Mouse (Mus musculus): Measurements from ENCODE around the gene Ctnnbl1. TPM values are rescaled to one million over a fixed set of nuclear protein-coding genes. Genes with fewer than 3 reads are reported as not detected.

The Ctnnbl1 gene
- total RNA-seq, 2 experiments from 2014 or later, result 28.1 to 39.6 TPM

- no peak for ATAC-seq (replicated peaks; ENCODE audit: low FRiP score, low TSS enrichment, poor library complexity, severe bottlenecking)
Measured at GRCm38 (mm10) chr2:157810749-157811148, 73.5 kb downstream of the Ctnnbl1 start.

GRCm38 (mm10) chr2:157813121-157813520 lies 75.9 kb downstream of the Ctnnbl1 start:
- ATAC-seq (replicated peaks; ENCODE audit: low FRiP score, low TSS enrichment, poor library complexity, severe bottlenecking), result no peak

- no peak for ATAC-seq (replicated peaks; ENCODE audit: low FRiP score, low TSS enrichment, poor library complexity, severe bottlenecking)
Measured at GRCm38 (mm10) chr2:157814116-157814964, 77.1 kb downstream of the Ctnnbl1 start.

GRCm38 (mm10) chr2:157814965-157815283 lies 77.7 kb downstream of the Ctnnbl1 start:
- ATAC-seq (replicated peaks; ENCODE audit: low FRiP score, low TSS enrichment, poor library complexity, severe bottlenecking), result no peak

- no peak for ATAC-seq (replicated peaks; ENCODE audit: low FRiP score, low TSS enrichment, poor library complexity, severe bottlenecking)
Measured at GRCm38 (mm10) chr2:157817672-157818071, 80.5 kb downstream of the Ctnnbl1 start.

GRCm38 (mm10) chr2:157818576-157819320 lies 81.5 kb downstream of the Ctnnbl1 start:
- ATAC-seq (replicated peaks; ENCODE audit: low FRiP score, low TSS enrichment, poor library complexity, severe bottlenecking), result peak; percentile 72

GRCm38 (mm10) chr2:157819401-157819800 lies 82.2 kb downstream of the Ctnnbl1 start:
- no peak for ATAC-seq (replicated peaks; ENCODE audit: low FRiP score, low TSS enrichment, poor library complexity, severe bottlenecking)

GRCm38 (mm10) chr2:157821259-157821658 lies 84.1 kb downstream of the Ctnnbl1 start:
- no peak for ATAC-seq (replicated peaks; ENCODE audit: low FRiP score, low TSS enrichment, poor library complexity, severe bottlenecking)

- no peak for ATAC-seq (replicated peaks; ENCODE audit: low FRiP score, low TSS enrichment, poor library complexity, severe bottlenecking)
Measured at GRCm38 (mm10) chr2:157823456-157823855, 86.3 kb downstream of the Ctnnbl1 start.

GRCm38 (mm10) chr2:157824249-157824648 lies 87.0 kb downstream of the Ctnnbl1 start:
- no peak for ATAC-seq (replicated peaks; ENCODE audit: low FRiP score, low TSS enrichment, poor library complexity, severe bottlenecking)

- ATAC-seq (replicated peaks; ENCODE audit: low FRiP score, low TSS enrichment, poor library complexity, severe bottlenecking), result no peak
Measured at GRCm38 (mm10) chr2:157830101-157830500, 92.9 kb downstream of the Ctnnbl1 start.

GRCm38 (mm10) chr2:157830620-157831354 lies 93.6 kb downstream of the Ctnnbl1 start:
- ATAC-seq (replicated peaks; ENCODE audit: low FRiP score, low TSS enrichment, poor library complexity, severe bottlenecking), result no peak

- no peak for ATAC-seq (replicated peaks; ENCODE audit: low FRiP score, low TSS enrichment, poor library complexity, severe bottlenecking)
Measured at GRCm38 (mm10) chr2:157837050-157837449, 99.8 kb downstream of the Ctnnbl1 start.

GRCm38 (mm10) chr2:157838206-157838923 lies 101.2 kb downstream of the Ctnnbl1 start:
- ATAC-seq (replicated peaks; ENCODE audit: low FRiP score, low TSS enrichment, poor library complexity, severe bottlenecking), result no peak

- ATAC-seq (replicated peaks; ENCODE audit: low FRiP score, low TSS enrichment, poor library complexity, severe bottlenecking), result no peak
Measured at GRCm38 (mm10) chr2:157840641-157841078, 103.5 kb downstream of the Ctnnbl1 start.

- no peak for ATAC-seq (replicated peaks; ENCODE audit: low FRiP score, low TSS enrichment, poor library complexity, severe bottlenecking)
Measured at GRCm38 (mm10) chr2:157841121-157841520, 103.9 kb downstream of the Ctnnbl1 start.

GRCm38 (mm10) chr2:157844746-157845145 lies 107.5 kb downstream of the Ctnnbl1 start:
- no peak for ATAC-seq (replicated peaks; ENCODE audit: low FRiP score, low TSS enrichment, poor library complexity, severe bottlenecking)

- no peak for ATAC-seq (replicated peaks; ENCODE audit: low FRiP score, low TSS enrichment, poor library complexity, severe bottlenecking)
Measured at GRCm38 (mm10) chr2:157845831-157846230, 108.6 kb downstream of the Ctnnbl1 start.

GRCm38 (mm10) chr2:157853135-157853534 lies 115.9 kb downstream of the Ctnnbl1 start:
- ATAC-seq (replicated peaks; ENCODE audit: low FRiP score, low TSS enrichment, poor library complexity, severe bottlenecking), result no peak

All from megakaryocyte-erythroid progenitor cell, adult 5-6 weeks (primary cell).